Mouse (Mus musculus) hindbrain, embryonic 10.5 days (tissue): ENCODE measurements around the gene Chrdl2. TPM values are rescaled to one million over a fixed set of nuclear protein-coding genes. Genes with fewer than 3 reads are reported as not detected.

Source experiments
- DNase-seq: peaks from one replicate; pipeline ENCODE4 v3.0.0-alpha.2; 2017; ENCODE audit warnings: low spot score
- H3K27ac ChIP-seq: fragments of 300-500 bp; sonication (generic); 2 replicates; pipeline ENCODE4 v1.5.1; 2016; ENCODE audit warnings: mild to moderate bottlenecking, moderate library complexity
- H3K27me3 ChIP-seq: fragments of 300-500 bp; sonication (generic); 2 replicates; pipeline ENCODE4 v1.6.1; 2016; ENCODE audit warnings: mild to moderate bottlenecking; ENCODE audit not compliant: poor library complexity, insufficient read depth, severe bottlenecking
- H3K36me3 ChIP-seq: fragments of 300-500 bp; sonication (generic); 2 replicates; pipeline ENCODE4 v1.6.1; 2016; ENCODE audit warnings: mild to moderate bottlenecking, moderate library complexity
- H3K4me1 ChIP-seq: fragments of 300-500 bp; sonication (generic); replicated peaks from 2 replicates; pipeline ENCODE4 v1.6.1; 2016; ENCODE audit warnings: mild to moderate bottlenecking
- H3K4me3 ChIP-seq: fragments of 300-500 bp; sonication (generic); 2 replicates; pipeline ENCODE4 v1.5.1; 2016; ENCODE audit warnings: mild to moderate bottlenecking, moderate library complexity
- H3K9me3 ChIP-seq: fragments of 300-500 bp; sonication (generic); 2 replicates; pipeline ENCODE4 v1.6.1; 2016; ENCODE audit warnings: mild to moderate bottlenecking, moderate library complexity
- WGBS: fragments of 180-500 bp; shearing (Covaris S2); methylation state at CpG from one replicate; pipeline ENCODE4 v1.1.7; 2016; 5-methylcytosine and 5-hydroxymethylcytosine counted together
- polyA plus RNA-seq: library from polyadenylated mRNA; unstranded; fragments of >200 nt; fragmentation: Nextera tagmentation; extraction: Ambion mirVana; gene quantifications from 2 replicates; pipeline ENCODE4 v1.2.1, GENCODE M21; 2016

The Chrdl2 gene
- polyA plus RNA-seq, 1 experiment from 2014 or later = 0.56 TPM

DNA sequence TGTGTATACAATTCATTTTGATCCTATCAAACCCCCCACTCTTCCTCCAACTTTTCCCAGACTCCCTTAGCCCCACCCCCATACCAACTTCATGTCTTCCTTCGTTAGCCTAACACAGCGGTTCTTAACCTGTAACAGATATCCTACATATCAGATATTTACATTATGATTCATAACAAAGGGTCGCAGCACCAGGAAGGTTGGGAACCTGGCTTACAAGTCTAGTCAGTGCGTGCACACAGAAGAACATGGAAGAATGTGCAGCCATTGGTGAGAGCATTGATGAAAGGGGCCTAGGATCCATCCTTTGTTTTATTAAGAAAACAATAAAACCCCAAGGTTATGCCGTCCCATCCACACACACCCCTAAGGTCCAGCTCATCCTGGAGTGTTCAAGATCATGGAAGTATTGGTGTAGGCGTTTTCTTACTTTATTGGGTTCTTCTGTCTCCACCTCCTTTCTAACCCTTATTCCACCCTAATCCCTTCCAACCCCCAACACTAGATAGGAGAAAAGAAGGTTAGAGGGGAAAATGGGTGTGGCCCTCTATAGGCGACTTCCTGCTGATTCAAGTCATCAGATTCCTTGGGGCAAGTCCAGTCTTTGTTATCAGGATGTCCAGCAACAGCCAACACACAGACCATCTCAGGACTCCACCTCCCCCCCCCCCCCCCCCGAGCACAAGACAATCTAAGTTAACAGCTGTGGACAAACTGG, 14.8 kb upstream of the Chrdl2 start:
- Histone ChIP-seq H3K4me1 (no peaks in the 10 kb centered on the region; the same call in 1 of the 2 replicates), H3K27me3 (peaks cover 6% of the 10 kb centered on the region; the same call in 1 of the 2 replicates), H3K36me3 (no peaks in the 10 kb centered on the region), H3K4me3 (no peak overlapping the region), H3K9me3 (no peaks in the 10 kb centered on the region), H3K27ac (no peak overlapping the region)
- no peak for DNase-seq
- WGBS = 82% methylated on average over 8 of the region's 8 CpGs

DNA sequence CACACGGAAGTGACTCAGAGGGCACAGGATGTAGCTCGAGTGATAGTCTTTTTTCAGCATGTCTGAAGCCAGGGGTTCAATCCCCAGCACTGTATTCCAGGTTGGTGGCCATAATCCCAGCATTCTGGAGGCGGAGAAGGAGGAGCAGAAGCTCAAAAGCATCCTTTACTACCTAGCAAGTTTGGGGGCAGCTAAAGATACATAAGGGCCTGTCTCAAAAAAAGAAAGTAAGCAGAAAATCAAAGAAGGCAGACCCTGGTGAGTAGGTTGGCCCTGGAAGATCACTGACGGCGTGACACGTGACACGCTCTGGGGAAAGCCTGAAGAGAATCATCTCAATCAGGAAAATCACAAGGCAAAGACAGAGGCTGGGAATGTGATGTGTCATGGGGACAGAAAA, 12.8 kb upstream of the Chrdl2 start:
- WGBS = 87% methylated on average over 7 of the region's 7 CpGs
- Histone ChIP-seq H3K27ac (no peak overlapping the region), H3K4me3 (no peak overlapping the region), H3K36me3 (no peaks in the 10 kb centered on the region), H3K4me1 (no peaks in the 10 kb centered on the region; the same call in 1 of the 2 replicates), H3K27me3 (no peaks in the 10 kb centered on the region), H3K9me3 (no peaks in the 10 kb centered on the region)
- DNase-seq = no peak

DNA sequence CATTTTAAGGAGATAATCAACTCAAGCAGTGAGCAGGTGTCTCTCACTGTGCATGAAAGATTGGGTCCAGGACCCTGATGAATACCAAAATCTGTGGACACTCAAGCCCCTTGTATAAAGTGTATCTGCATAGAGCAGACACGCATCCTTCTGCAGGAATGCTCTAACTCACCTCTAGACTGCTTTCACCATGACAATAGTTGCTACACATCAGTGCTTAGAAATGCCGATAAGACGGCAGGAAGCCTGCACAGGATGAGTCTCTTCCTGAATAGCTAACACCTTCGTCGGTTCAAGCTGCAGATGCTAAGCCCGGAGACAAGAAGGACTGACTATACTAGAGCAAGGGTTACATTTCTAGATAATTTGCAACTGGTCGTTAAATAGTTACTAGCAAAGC, 10.8 kb upstream of the Chrdl2 start:
- Histone ChIP-seq H3K4me3 (no peak overlapping the region), H3K36me3 (no peaks in the 10 kb centered on the region), H3K27ac (no peak overlapping the region), H3K4me1 (no peaks in the 10 kb centered on the region), H3K9me3 (no peaks in the 10 kb centered on the region), H3K27me3 (no peaks in the 10 kb centered on the region)
- no peak for DNase-seq
- 76% methylated on average over 7 of the region's 7 CpGs for WGBS

DNA sequence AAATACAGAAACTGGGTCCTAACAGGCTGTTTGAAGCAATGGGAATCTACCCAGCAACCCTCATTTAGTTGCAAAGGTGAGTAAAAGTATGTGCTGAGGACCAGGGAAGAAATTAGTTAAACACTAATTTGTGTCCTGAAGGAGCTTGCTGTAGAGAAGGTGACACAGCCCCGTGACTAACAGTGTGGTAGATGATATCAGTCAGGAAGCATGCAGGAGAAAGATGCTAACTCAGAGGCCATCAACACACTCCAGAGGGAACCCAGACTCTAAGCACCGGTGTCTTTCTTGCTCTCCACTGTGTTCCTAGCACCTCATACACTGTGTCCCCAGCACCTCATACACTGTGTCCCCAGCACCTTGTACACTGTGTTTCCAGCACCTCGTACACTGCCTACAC, 7.3 kb upstream of the Chrdl2 start:
- WGBS = 87% methylated on average over 3 of the region's 3 CpGs
- DNase-seq = no peak

GRCm38 (mm10) chr7:100003781-100004180, 2.2 kb upstream of the Chrdl2 start:
- Histone ChIP-seq H3K9me3 (no peaks in the 10 kb centered on the region), H3K4me1 (peaks cover 16% of the 10 kb centered on the region), H3K4me3 (no peak overlapping the region), H3K36me3 (no peaks in the 10 kb centered on the region), H3K27ac (no peak overlapping the region), H3K27me3 (peaks cover 64% of the 10 kb centered on the region)
- DNase-seq = no peak
- WGBS = 60% methylated on average over 9 of the region's 9 CpGs

More for the DNA sequence above, 7.3 kb upstream of the Chrdl2 start:
- H3K9me3 ChIP-seq = no peaks in the 10 kb centered on the region
- no peaks in the 10 kb centered on the region for H3K36me3 ChIP-seq
- H3K27ac ChIP-seq = no peak overlapping the region
- H3K4me3 ChIP-seq = no peak overlapping the region
- H3K4me1 ChIP-seq = no peaks in the 10 kb centered on the region
- H3K27me3 ChIP-seq = peaks cover 12% of the 10 kb centered on the region

GRCm38 (mm10) chr7:100006411-100006810, 439 bp downstream of the Chrdl2 start:
- H3K4me3 ChIP-seq = peak overlapping the region; percentile 60
- no peak overlapping the region for H3K27ac ChIP-seq
- no peaks in the 10 kb centered on the region for H3K36me3 ChIP-seq
- no peaks in the 10 kb centered on the region for H3K9me3 ChIP-seq
- H3K4me1 ChIP-seq = peaks cover 33% of the 10 kb centered on the region
- H3K27me3 ChIP-seq = peaks cover 81% of the 10 kb centered on the region
- 5% methylated on average over 11 of the region's 11 CpGs for WGBS
- no peak for DNase-seq

DNA sequence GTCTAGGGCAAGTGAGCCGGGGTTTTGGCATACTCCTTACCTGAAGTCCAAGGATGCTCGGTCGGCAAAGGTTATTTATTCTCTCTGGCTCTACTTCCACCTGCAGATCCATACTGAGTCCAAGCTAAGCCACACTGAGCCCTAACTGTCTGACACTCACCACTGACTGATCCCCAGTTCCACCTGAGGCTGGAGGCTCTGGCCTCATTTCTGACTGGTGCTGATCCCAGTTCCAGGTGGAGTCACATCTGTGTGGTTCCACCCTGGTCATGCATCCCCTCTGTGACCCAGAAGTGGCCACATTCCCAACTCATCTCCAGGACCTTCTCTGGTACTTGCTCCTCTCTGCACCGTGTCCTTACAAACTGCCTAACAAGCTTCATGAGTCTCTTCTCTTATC, 2.8 kb downstream of the Chrdl2 start:
- Histone ChIP-seq H3K27ac (no peak overlapping the region), H3K36me3 (no peaks in the 10 kb centered on the region), H3K4me1 (peaks cover 47% of the 10 kb centered on the region), H3K4me3 (no peak overlapping the region), H3K27me3 (peaks cover 69% of the 10 kb centered on the region), H3K9me3 (no peaks in the 10 kb centered on the region)
- no peak for DNase-seq
- WGBS = 92% methylated on average over 4 of the region's 4 CpGs

DNA sequence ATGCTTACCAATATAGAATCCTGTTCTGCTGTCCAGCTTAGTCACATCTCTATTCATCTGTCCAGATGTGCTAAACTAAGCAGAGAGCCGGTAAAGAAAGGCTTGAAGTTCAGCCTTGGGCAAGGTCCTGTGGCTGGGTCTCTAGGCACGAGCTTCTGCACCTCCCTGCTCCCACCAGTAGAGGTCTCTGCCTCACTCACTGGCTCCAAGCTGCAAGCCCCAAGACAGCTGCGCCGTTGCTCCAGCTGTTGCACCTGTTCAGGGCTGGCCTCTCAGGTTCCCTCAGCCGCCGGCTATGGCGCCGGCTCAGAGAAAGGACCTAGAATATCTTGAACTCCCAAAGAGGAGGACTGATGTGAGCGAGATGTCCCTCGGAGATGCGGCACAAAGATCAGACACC, 3.7 kb downstream of the Chrdl2 start:
- Histone ChIP-seq H3K27me3 (peaks cover 60% of the 10 kb centered on the region), H3K4me3 (no peak overlapping the region), H3K4me1 (peaks cover 54% of the 10 kb centered on the region), H3K36me3 (no peaks in the 10 kb centered on the region), H3K9me3 (no peaks in the 10 kb centered on the region), H3K27ac (no peak overlapping the region)
- DNase-seq = peak; percentile 75
- 13% methylated on average over 11 of the region's 11 CpGs for WGBS

- Histone ChIP-seq H3K9me3 (no peaks in the 10 kb centered on the region), H3K36me3 (no peaks in the 10 kb centered on the region), H3K27me3 (peaks cover 49% of the 10 kb centered on the region), H3K4me1 (peaks cover 46% of the 10 kb centered on the region), H3K4me3 (no peak overlapping the region), H3K27ac (no peak overlapping the region)
- DNase-seq = peak; percentile 16
- WGBS = 39% methylated on average over 5 of the region's 5 CpGs
These were observed 4.7 kb downstream of the Chrdl2 start for GRCm38 (mm10) chr7:100010711-100011110.

- Histone ChIP-seq H3K9me3 (no peaks in the 10 kb centered on the region), H3K4me1 (peaks cover 38% of the 10 kb centered on the region), H3K36me3 (no peaks in the 10 kb centered on the region), H3K27ac (no peak overlapping the region), H3K27me3 (peaks cover 36% of the 10 kb centered on the region), H3K4me3 (no peak overlapping the region)
- DNase-seq = no peak
- 51% methylated on average over 8 of the region's 8 CpGs for WGBS
These were observed 6.1 kb downstream of the Chrdl2 start for GRCm38 (mm10) chr7:100012085-100012484.

DNA sequence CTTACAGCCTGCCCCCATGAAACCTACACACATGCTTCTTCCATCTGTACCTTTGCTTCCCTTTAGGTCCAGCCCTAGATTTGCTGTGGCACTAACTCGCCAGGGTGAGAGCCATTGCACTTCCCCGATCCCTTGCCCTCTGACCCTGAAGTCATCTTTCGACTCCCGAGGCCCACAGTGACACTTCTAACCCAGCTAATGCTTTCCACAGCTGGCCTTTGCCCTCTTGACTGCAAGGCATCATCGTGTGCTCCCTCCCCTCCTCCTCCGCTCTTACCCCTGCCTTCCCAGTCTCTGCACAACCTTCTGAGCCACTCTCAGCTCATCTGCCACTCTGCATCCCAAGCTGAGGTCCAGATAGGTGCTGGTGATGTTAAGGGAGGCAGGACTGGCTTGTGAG, 6.5 kb downstream of the Chrdl2 start:
- H3K4me1 ChIP-seq = peaks cover 38% of the 10 kb centered on the region
- no peak overlapping the region for H3K4me3 ChIP-seq
- peaks cover 31% of the 10 kb centered on the region for H3K27me3 ChIP-seq
- no peaks in the 10 kb centered on the region for H3K9me3 ChIP-seq
- DNase-seq = peak; percentile 12
- WGBS = 20% methylated on average over 6 of the region's 6 CpGs
- no peak overlapping the region for H3K27ac ChIP-seq
- no peaks in the 10 kb centered on the region for H3K36me3 ChIP-seq

- 61% methylated on average over 8 of the region's 8 CpGs for WGBS
- H3K4me3 ChIP-seq = no peak overlapping the region
- peaks cover 38% of the 10 kb centered on the region for H3K4me1 ChIP-seq
- H3K36me3 ChIP-seq = no peaks in the 10 kb centered on the region
- no peak for DNase-seq
- no peaks in the 10 kb centered on the region for H3K9me3 ChIP-seq
- peaks cover 15% of the 10 kb centered on the region for H3K27me3 ChIP-seq
- H3K27ac ChIP-seq = no peak overlapping the region
These were observed 8.2 kb downstream of the Chrdl2 start for GRCm38 (mm10) chr7:100014123-100014600.

DNA sequence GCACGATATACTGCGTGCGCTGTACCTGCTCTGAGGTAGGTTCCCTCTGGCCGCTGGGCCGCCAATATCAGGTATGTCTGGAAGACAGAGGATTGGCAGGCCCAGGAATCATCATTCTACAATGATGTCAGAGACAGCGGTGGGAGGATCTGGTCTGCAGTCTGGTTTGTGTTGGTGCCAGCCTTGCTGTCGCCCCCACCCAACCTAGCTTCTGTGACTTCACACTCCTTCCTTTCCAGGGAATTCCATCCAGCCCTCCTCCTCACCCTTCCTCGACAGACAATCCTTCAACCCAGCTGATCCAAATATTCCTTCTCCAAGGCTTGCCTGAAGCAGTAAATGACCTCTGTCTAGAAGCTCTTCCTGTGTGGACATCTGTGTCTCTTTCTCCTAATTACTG, 11.1 kb downstream of the Chrdl2 start:
- no peak overlapping the region for H3K4me3 ChIP-seq
- WGBS = 91% methylated on average over 8 of the region's 8 CpGs
- no peak overlapping the region for H3K27ac ChIP-seq
- H3K9me3 ChIP-seq = no peaks in the 10 kb centered on the region
- peaks cover 14% of the 10 kb centered on the region for H3K4me1 ChIP-seq
- no peaks in the 10 kb centered on the region for H3K36me3 ChIP-seq
- H3K27me3 ChIP-seq = no peaks in the 10 kb centered on the region
- no peak for DNase-seq
